Mouse (Mus musculus): ENCODE measurements at regions not wholly inside any gene's neighbourhood (a gene's known extent, or its start where the extent isn't known, plus 50 kb on each side); places are given as distances from the start of the nearest gene placed in this dataset.

GRCm38 (mm10) chr8:26595431-26596018, 381.6 kb upstream of the Zfp703 start:
- peak; percentile 6 for DNase-seq (ENCODE audit: low spot score)

GRCm38 (mm10) chr8:26596665-26597362, 380.3 kb upstream of the Zfp703 start:
- ATAC-seq (replicated peaks; ENCODE audit: insufficient number of reproducible peaks, low FRiP score, low TSS enrichment, low read depth) (no peak), DNase-seq (ENCODE audit: low spot score) (peak; percentile 5)
- H3K4me3 ChIP-seq (ENCODE audit: low read depth, low read length) = no peak overlapping the region
- no peaks in the 10 kb centered on the region for H3K27me3 ChIP-seq (ENCODE audit: control insufficient read depth, insufficient read depth, low read length)
- H3K9me3 ChIP-seq (replicated peaks; ENCODE audit: control insufficient read depth, low read length) = no peaks in the 10 kb centered on the region
- H3K4me1 ChIP-seq (ENCODE audit: control insufficient read depth, insufficient read depth, low read length) = no peaks in the 10 kb centered on the region
- no peak overlapping the region for H3K4me2 ChIP-seq (ENCODE audit: low read depth, low read length)
- H3K9ac ChIP-seq (replicated peaks; ENCODE audit: low read length) = no peak overlapping the region
- no peaks in the 10 kb centered on the region for H3K36me3 ChIP-seq (replicated peaks; ENCODE audit: control insufficient read depth, insufficient read depth, low read depth, low read length)
- WGBS = 58% methylated on average over 7 of the region's 7 CpGs
- no peak overlapping the region for H3K27ac ChIP-seq (replicated peaks; ENCODE audit: low read depth, low read length)

More at GRCm38 (mm10) chr8:26595431-26596018, 381.6 kb upstream of the Zfp703 start:
- WGBS = 87% methylated on average over 13 of the region's 13 CpGs
- Histone ChIP-seq H3K4me1 (ENCODE audit: control insufficient read depth, insufficient read depth, low read length) (no peaks in the 10 kb centered on the region), H3K9ac (replicated peaks; ENCODE audit: low read length) (no peak overlapping the region), H3K36me3 (replicated peaks; ENCODE audit: control insufficient read depth, insufficient read depth, low read depth, low read length) (no peaks in the 10 kb centered on the region), H3K4me3 (ENCODE audit: low read depth, low read length) (no peak overlapping the region), H3K27ac (replicated peaks; ENCODE audit: low read depth, low read length) (no peak overlapping the region), H3K9me3 (replicated peaks; ENCODE audit: control insufficient read depth, low read length) (no peaks in the 10 kb centered on the region), H3K4me2 (ENCODE audit: low read depth, low read length) (no peak overlapping the region), H3K27me3 (ENCODE audit: control insufficient read depth, insufficient read depth, low read length) (no peaks in the 10 kb centered on the region)
- ATAC-seq (replicated peaks; ENCODE audit: insufficient number of reproducible peaks, low FRiP score, low TSS enrichment, low read depth) = no peak

GRCm38 (mm10) chr8:26598520-26598919, 378.6 kb upstream of the Zfp703 start:
- H3K36me3 ChIP-seq (replicated peaks; ENCODE audit: control insufficient read depth, insufficient read depth, low read depth, low read length) = no peaks in the 10 kb centered on the region
- H3K4me2 ChIP-seq (ENCODE audit: low read depth, low read length) = no peak overlapping the region
- H3K27me3 ChIP-seq (ENCODE audit: control insufficient read depth, insufficient read depth, low read length) = no peaks in the 10 kb centered on the region
- H3K9me3 ChIP-seq (replicated peaks; ENCODE audit: control insufficient read depth, low read length) = no peaks in the 10 kb centered on the region
- no peak overlapping the region for H3K27ac ChIP-seq (replicated peaks; ENCODE audit: low read depth, low read length)
- H3K9ac ChIP-seq (replicated peaks; ENCODE audit: low read length) = no peak overlapping the region
- H3K4me1 ChIP-seq (ENCODE audit: control insufficient read depth, insufficient read depth, low read length) = no peaks in the 10 kb centered on the region
- H3K4me3 ChIP-seq (ENCODE audit: low read depth, low read length) = no peak overlapping the region
- 87% methylated on average over 8 of the region's 8 CpGs for WGBS
- ATAC-seq (replicated peaks; ENCODE audit: insufficient number of reproducible peaks, low FRiP score, low TSS enrichment, low read depth) = no peak
- DNase-seq (ENCODE audit: low spot score) = no peak

DNA sequence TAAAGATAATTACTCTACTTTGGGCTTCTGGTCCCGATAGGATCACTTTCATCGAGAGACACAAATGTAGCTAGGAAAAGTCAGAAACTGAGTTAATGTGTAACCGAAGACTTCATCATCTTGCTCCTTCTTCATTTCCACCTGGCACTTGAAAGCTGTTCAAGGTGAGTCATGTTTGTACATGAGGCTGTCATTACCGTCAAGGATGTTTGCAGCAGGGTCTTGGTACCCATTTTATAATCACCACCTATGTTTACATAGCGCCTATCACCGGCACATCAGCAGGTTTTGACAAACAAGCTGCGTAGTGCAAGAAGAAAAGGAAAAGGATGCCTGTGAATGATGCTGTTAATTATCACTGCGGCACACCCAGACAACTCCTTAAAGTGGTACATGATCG, 377.0 kb upstream of the Zfp703 start:
- no peaks in the 10 kb centered on the region for H3K27me3 ChIP-seq (ENCODE audit: control insufficient read depth, insufficient read depth, low read length)

DNA sequence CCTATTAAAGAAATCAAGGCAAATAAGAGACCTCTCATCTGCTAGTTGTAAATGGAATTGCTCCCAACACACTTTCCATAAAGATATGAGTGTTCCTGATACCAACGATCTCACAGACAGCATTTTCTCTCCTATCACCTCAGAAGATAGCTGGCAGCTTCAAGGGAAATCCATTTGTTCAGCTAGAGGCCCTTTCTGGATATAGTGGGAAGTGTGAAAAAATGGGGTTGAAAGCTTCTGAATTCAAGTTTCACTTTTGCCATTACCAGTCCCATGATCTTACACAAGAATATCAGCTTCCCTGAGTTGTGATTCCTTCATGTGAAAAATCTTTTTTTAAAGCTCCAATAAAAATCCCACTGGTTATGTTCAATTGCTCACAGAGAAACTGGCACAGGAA, 369.1 kb upstream of the Zfp703 start:
- Histone ChIP-seq H3K9ac (replicated peaks; ENCODE audit: low read length) (no peak overlapping the region), H3K27me3 (ENCODE audit: control insufficient read depth, insufficient read depth, low read length) (no peaks in the 10 kb centered on the region), H3K27ac (replicated peaks; ENCODE audit: low read depth, low read length) (no peak overlapping the region), H3K9me3 (replicated peaks; ENCODE audit: control insufficient read depth, low read length) (no peaks in the 10 kb centered on the region), H3K36me3 (replicated peaks; ENCODE audit: control insufficient read depth, insufficient read depth, low read depth, low read length) (no peaks in the 10 kb centered on the region), H3K4me1 (ENCODE audit: control insufficient read depth, insufficient read depth, low read length) (no peaks in the 10 kb centered on the region), H3K4me2 (ENCODE audit: low read depth, low read length) (no peak overlapping the region), H3K4me3 (ENCODE audit: low read depth, low read length) (no peak overlapping the region)
- 95% methylated on average over 1 of the region's 1 CpGs for WGBS
- ATAC-seq (replicated peaks; ENCODE audit: insufficient number of reproducible peaks, low FRiP score, low TSS enrichment, low read depth) = no peak
- DNase-seq (ENCODE audit: low spot score) = no peak

More for the DNA sequence above, 377.0 kb upstream of the Zfp703 start:
- no peak overlapping the region for H3K4me2 ChIP-seq (ENCODE audit: low read depth, low read length)
- H3K27ac ChIP-seq (replicated peaks; ENCODE audit: low read depth, low read length) = no peak overlapping the region
- no peaks in the 10 kb centered on the region for H3K36me3 ChIP-seq (replicated peaks; ENCODE audit: control insufficient read depth, insufficient read depth, low read depth, low read length)
- 96% methylated on average over 9 of the region's 9 CpGs for WGBS
- ATAC-seq (replicated peaks; ENCODE audit: insufficient number of reproducible peaks, low FRiP score, low TSS enrichment, low read depth) (no peak), DNase-seq (ENCODE audit: low spot score) (no peak)
- no peak overlapping the region for H3K4me3 ChIP-seq (ENCODE audit: low read depth, low read length)
- H3K9me3 ChIP-seq (replicated peaks; ENCODE audit: control insufficient read depth, low read length) = no peaks in the 10 kb centered on the region
- no peaks in the 10 kb centered on the region for H3K4me1 ChIP-seq (ENCODE audit: control insufficient read depth, insufficient read depth, low read length)
- H3K9ac ChIP-seq (replicated peaks; ENCODE audit: low read length) = no peak overlapping the region

DNA sequence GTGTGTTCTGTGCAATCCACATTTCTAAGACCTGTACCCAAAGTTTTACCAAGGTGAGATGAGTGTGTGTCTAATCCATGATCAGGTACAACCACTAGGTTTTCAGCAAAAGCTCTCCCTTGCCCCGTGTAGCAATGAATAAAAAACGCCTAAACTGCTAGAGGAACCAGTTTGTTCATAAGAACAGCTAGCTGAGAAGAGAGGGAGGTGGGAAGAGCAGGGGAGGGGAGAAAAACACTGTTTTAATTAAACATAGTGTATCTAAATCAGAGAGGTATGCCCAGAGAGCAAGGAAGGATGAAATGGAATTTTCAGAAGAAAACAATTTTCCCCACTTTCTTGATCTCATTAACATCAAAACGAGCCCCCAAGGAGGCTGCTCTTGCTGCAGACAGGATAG, 368.5 kb upstream of the Zfp703 start:
- Histone ChIP-seq H3K27me3 (ENCODE audit: control insufficient read depth, insufficient read depth, low read length) (no peaks in the 10 kb centered on the region), H3K9ac (replicated peaks; ENCODE audit: low read length) (no peak overlapping the region), H3K27ac (replicated peaks; ENCODE audit: low read depth, low read length) (no peak overlapping the region), H3K4me1 (ENCODE audit: control insufficient read depth, insufficient read depth, low read length) (no peaks in the 10 kb centered on the region), H3K4me3 (ENCODE audit: low read depth, low read length) (no peak overlapping the region), H3K4me2 (ENCODE audit: low read depth, low read length) (no peak overlapping the region), H3K36me3 (replicated peaks; ENCODE audit: control insufficient read depth, insufficient read depth, low read depth, low read length) (no peaks in the 10 kb centered on the region), H3K9me3 (replicated peaks; ENCODE audit: control insufficient read depth, low read length) (no peaks in the 10 kb centered on the region)
- ATAC-seq (replicated peaks; ENCODE audit: insufficient number of reproducible peaks, low FRiP score, low TSS enrichment, low read depth) = no peak
- 63% methylated on average over 3 of the region's 3 CpGs for WGBS
- DNase-seq (ENCODE audit: low spot score) = no peak

DNA sequence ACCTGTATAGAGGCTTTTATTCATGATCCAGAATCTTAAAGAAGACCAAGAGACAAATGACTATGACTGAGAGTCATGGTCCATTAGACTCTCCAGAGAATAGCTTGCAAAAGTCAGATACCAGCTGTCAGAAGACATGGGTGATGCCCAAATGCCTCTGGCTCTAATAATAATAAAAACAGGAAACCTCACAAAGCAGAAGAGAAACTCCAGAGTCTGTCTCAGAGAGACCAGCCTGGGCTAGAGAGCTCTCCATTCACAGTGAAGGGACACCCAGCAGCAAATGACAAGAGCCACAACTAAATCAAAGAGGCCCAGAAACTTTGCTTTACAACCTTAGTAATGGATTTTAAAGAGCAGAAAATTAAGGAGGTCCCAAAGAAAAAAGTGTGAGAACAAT, 365.0 kb upstream of the Zfp703 start:
- H3K27me3 ChIP-seq (ENCODE audit: control insufficient read depth, insufficient read depth, low read length) = no peaks in the 10 kb centered on the region
- no peak overlapping the region for H3K4me2 ChIP-seq (ENCODE audit: low read depth, low read length)
- H3K36me3 ChIP-seq (replicated peaks; ENCODE audit: control insufficient read depth, insufficient read depth, low read depth, low read length) = no peaks in the 10 kb centered on the region
- H3K9me3 ChIP-seq (replicated peaks; ENCODE audit: control insufficient read depth, low read length) = no peaks in the 10 kb centered on the region
- DNase-seq (ENCODE audit: low spot score) (no peak), ATAC-seq (replicated peaks; ENCODE audit: insufficient number of reproducible peaks, low FRiP score, low TSS enrichment, low read depth) (no peak)
- H3K9ac ChIP-seq (replicated peaks; ENCODE audit: low read length) = no peak overlapping the region
- no peak overlapping the region for H3K27ac ChIP-seq (replicated peaks; ENCODE audit: low read depth, low read length)
- no peaks in the 10 kb centered on the region for H3K4me1 ChIP-seq (ENCODE audit: control insufficient read depth, insufficient read depth, low read length)
- no peak overlapping the region for H3K4me3 ChIP-seq (ENCODE audit: low read depth, low read length)

GRCm38 (mm10) chr8:26622311-26623052, 354.6 kb upstream of the Zfp703 start:
- Histone ChIP-seq H3K36me3 (replicated peaks; ENCODE audit: control insufficient read depth, insufficient read depth, low read depth, low read length) (no peaks in the 10 kb centered on the region), H3K27me3 (ENCODE audit: control insufficient read depth, insufficient read depth, low read length) (no peaks in the 10 kb centered on the region), H3K9ac (replicated peaks; ENCODE audit: low read length) (no peak overlapping the region), H3K4me3 (ENCODE audit: low read depth, low read length) (no peak overlapping the region), H3K27ac (replicated peaks; ENCODE audit: low read depth, low read length) (no peak overlapping the region; the same call in 1 of the 2 replicates), H3K4me2 (ENCODE audit: low read depth, low read length) (no peak overlapping the region), H3K4me1 (ENCODE audit: control insufficient read depth, insufficient read depth, low read length) (peaks cover 1% of the 10 kb centered on the region; the same call in 1 of the 2 replicates), H3K9me3 (replicated peaks; ENCODE audit: control insufficient read depth, low read length) (no peaks in the 10 kb centered on the region)
- WGBS = 24% methylated on average over 12 of the region's 12 CpGs
- ATAC-seq (replicated peaks; ENCODE audit: insufficient number of reproducible peaks, low FRiP score, low TSS enrichment, low read depth) (no peak), DNase-seq (ENCODE audit: low spot score) (peak; percentile 17)

Data from embryonic facial prominence, embryonic 11.5 days (tissue).